Mouse (Mus musculus): ENCODE data around the gene Rplp0.

Gene Rplp0

GRCm38 (mm10) chr5:115581662-115582061, 22.4 kb downstream of the Rplp0 start:
- DNase-seq (ENCODE audit: low spot score): no peak

GRCm38 (mm10) chr5:115585616-115586015, 26.3 kb downstream of the Rplp0 start:
- DNase-seq (ENCODE audit: low spot score): no peak

GRCm38 (mm10) chr5:115586166-115586565, 26.9 kb downstream of the Rplp0 start:
- no peak for DNase-seq (ENCODE audit: low spot score)

- DNase-seq (ENCODE audit: low spot score): no peak
These were observed 27.5 kb downstream of the Rplp0 start for GRCm38 (mm10) chr5:115586780-115587179.

- DNase-seq (ENCODE audit: low spot score): no peak
These were observed 31.8 kb downstream of the Rplp0 start for GRCm38 (mm10) chr5:115591028-115591427.

GRCm38 (mm10) chr5:115591506-115591905, 32.2 kb downstream of the Rplp0 start:
- no peak for DNase-seq (ENCODE audit: low spot score)

GRCm38 (mm10) chr5:115603561-115603960, 44.3 kb downstream of the Rplp0 start:
- DNase-seq (ENCODE audit: low spot score): no peak

GRCm38 (mm10) chr5:115611566-115611965, 52.3 kb downstream of the Rplp0 start:
- no peak for DNase-seq (ENCODE audit: low spot score)

Data from T-cell, adult 2 months (primary cell).